ENCODE assay signal across 19 mouse cellular contexts in the genomic region with DNA sequence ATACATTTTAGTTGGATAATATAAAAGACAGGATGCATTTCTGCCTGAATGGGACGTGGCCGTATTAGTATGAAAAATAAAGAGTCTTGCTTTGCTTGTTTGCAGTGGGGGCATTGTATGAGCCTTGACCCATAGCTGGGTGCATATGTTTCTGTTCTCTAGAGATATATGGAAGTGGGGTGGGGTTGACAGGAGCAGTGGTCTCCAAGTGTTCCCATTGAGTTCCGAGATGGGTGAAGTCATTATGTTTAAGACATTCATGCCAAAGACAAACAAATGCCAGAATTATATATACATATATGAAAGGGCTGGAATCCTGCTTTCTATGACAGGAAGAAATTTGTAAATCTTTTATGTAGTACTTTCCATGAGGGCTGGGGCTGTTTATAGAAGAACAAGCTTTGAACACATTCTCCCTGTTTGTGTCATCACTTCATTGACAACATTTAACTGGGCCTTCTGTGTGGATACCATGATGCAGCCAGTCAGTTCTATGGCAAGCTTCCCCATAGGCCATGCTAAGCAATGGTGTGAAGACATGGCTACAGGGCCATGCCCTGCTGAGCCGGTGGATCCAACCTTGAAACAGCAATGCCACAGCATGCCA.
"Had no signal": no experiment of that assay in that cellular context is flagged by ENCODE, and none has a peak within 500 bp of the region (broad histone marks: within the 10 kb centered on the region; RNA-seq: fewer than 3 reads in every experiment).

No protein-coding gene starts in this region.

- H3K27me3 ChIP-seq: liver, embryonic 12.5 days; midbrain, embryonic 12.5 days; neural tube, embryonic 13.5 days; neural tube, embryonic 15.5 days had no signal

- H3K4me1 ChIP-seq: liver, embryonic 12.5 days; midbrain, embryonic 10.5 days; midbrain, embryonic 12.5 days; neural tube, embryonic 13.5 days; neural tube, embryonic 15.5 days had no signal

- ATAC-seq: liver, embryonic 12.5 days; midbrain, embryonic 16.5 days had no signal

- H3K36me3 ChIP-seq: liver, embryonic 12.5 days; midbrain, embryonic 10.5 days; midbrain, embryonic 12.5 days; neural tube, embryonic 13.5 days; neural tube, embryonic 15.5 days had no signal

- H3K4me2 ChIP-seq: liver, embryonic 12.5 days; midbrain, embryonic 12.5 days; neural tube, embryonic 13.5 days; neural tube, embryonic 15.5 days had no signal

- H3K9me3 ChIP-seq: liver, embryonic 12.5 days; midbrain, embryonic 10.5 days; midbrain, embryonic 12.5 days; neural tube, embryonic 13.5 days; neural tube, embryonic 15.5 days had no signal

- H3K4me3 ChIP-seq: liver, embryonic 12.5 days; midbrain, embryonic 10.5 days; midbrain, embryonic 12.5 days; myocyte; neural tube, embryonic 13.5 days; neural tube, embryonic 15.5 days had no signal

- H3K9ac ChIP-seq: liver, embryonic 12.5 days; liver, embryonic 14.5 days; midbrain, embryonic 12.5 days; neural tube, embryonic 13.5 days; neural tube, embryonic 15.5 days had no signal

- H3K27ac ChIP-seq: liver, embryonic 12.5 days; liver, embryonic 14.5 days; midbrain, embryonic 10.5 days; midbrain, embryonic 12.5 days; neural tube, embryonic 13.5 days; neural tube, embryonic 15.5 days had no signal

- DNase-seq: lung, postnatal 10 days; lung, postnatal 4 days; midbrain, embryonic 14.5 days; retina, postnatal 1 day; right cerebral cortex, adult 18-20 months; right cerebral cortex, postnatal 25 days; right cerebral cortex, postnatal 4 days; spleen, adult 18-20 months; thymus, adult 18-20 months; thymus, postnatal 14 days; thymus, postnatal 36 days had no signal
